Mouse (Mus musculus) adrenal gland, postnatal 14 days (tissue): ENCODE results near the gene Tmem150b. TPM values are rescaled to one million over a fixed set of nuclear protein-coding genes. Genes with fewer than 3 reads are reported as not detected.

Experiments used
- DNase-seq: peaks from one replicate; pipeline ENCODE4 v3.0.0; 2021; ENCODE audit warnings: mixed read lengths
- long read RNA-seq, 2 experiments: library from polyadenylated mRNA; stranded (forward); transcript quantifications; one replicate each; pipeline ENCODE4 v2.0.0; 2021
- total RNA-seq: library from RNA; stranded (reverse); gene quantifications from 2 replicates; pipeline ENCODE4 v1.2.3, GENCODE M21; 2021

The Tmem150b gene
- 0.30 and 0.79 TPM in 2 replicates for total RNA-seq
- long read RNA-seq, experiment 1: 0 reads
- long read RNA-seq, experiment 2: 0 reads

DNA sequence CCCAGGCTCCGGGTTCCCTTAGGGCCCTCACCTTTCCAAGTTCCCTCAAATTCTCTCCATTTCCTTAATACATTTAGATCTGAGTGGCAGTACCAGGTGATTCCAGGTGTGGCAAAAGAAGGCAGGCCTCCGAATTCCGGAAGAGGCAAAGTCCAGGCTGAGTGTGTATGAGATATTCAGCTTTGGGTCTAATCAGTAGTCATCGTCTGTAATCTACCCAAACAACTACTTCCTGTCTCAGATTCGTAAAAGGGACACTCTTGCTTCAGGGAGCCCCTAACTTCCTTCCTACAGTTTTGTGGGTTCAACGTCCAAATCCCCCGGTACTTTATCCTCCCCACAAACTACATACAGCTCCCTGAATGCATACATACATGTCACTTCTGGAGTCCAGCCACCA lies at the start of gene Tmem150b:
Gene Tmem150b, minus strand, starts transcription at position 81 of the 400 bp plus-strand sequence.
- no peak for DNase-seq

GRCm38 (mm10) chr7:4771202-4771601 lies 46.2 kb upstream of the Tmem150b start, which contains the start of gene Fam71e2:
Gene Fam71e2 (minus strand): TSS chr7:4771302.
- no peak for DNase-seq

DNA sequence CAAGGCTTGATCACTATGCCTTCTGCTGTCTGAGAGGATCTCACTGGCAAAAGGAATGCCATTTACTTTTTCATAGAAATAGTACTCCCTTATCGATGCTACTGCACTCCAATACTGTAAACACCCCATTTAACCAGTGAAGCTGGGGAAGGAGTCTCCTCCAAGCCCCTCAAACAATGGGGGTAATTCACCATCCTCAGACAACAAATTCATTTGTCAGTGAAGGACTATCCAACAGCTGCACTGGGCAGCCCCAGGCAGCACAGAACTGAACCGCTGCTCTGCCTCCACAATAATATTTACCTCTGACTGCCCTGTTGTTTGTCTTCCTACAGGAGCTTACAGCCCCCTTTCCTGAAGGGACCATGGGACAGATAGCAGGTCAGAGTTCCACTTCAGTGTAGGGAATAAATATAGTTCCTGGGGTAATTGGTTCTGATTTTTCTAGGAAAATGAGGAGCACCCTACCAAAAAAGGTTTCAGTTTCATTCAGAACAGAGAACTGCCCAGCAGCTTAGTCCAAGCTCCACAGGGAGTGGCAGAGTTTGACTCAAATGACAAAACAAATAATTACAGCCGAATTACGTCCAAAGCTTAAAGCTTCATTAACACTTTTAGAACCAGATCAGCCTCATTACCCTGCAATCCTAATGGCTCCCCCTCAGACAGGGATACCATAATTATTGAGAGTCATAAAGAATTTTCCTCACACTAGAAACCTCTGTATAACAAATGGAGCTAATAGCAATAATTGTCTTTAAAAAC lies 40.1 kb upstream of the Tmem150b start:
- DNase-seq: no peak

- DNase-seq: no peak
Observed at GRCm38 (mm10) chr7:4759670-4760069, 34.6 kb upstream of the Tmem150b start.

DNA sequence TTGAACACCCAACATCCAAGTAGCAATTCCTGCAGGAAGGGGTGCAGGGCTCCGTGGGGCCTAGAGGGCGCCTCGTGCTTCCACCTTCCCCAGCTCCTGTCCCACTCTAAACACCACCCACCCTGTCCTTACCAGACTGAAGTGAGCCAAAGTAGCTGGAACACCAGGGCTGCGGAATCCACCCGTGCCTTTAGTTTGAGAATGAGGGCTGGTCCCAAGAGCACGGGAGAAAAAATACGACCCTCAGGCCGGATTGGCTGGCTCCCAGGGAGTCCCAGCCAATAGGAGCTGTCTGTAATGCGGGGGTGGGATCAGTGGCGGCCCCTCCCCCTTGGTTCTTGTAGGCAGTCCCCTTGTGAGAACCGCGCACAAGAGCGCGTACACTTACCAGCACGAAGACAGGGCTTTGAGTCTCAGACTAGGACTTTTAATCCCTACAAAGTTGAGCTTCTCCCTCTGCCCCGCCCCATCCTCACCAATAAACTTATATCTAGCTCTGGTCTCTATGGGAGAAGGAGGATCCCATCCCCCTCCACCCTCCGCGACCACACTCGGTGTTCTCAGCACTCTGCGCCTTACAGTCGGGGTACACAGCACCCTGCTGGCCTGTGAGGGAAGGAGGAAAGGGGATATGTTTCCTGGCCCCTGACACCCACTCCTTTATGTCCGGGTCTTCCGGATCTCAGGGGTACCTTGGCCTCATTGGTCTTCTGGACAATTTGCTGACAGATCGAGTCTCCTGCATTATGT lies 27.9 kb upstream of the Tmem150b start, which contains the start of gene Cox6b2:
Gene Cox6b2, minus strand, starts transcription at position 274 of the 750 bp plus-strand sequence.
- peak; percentile 91 for DNase-seq

DNA sequence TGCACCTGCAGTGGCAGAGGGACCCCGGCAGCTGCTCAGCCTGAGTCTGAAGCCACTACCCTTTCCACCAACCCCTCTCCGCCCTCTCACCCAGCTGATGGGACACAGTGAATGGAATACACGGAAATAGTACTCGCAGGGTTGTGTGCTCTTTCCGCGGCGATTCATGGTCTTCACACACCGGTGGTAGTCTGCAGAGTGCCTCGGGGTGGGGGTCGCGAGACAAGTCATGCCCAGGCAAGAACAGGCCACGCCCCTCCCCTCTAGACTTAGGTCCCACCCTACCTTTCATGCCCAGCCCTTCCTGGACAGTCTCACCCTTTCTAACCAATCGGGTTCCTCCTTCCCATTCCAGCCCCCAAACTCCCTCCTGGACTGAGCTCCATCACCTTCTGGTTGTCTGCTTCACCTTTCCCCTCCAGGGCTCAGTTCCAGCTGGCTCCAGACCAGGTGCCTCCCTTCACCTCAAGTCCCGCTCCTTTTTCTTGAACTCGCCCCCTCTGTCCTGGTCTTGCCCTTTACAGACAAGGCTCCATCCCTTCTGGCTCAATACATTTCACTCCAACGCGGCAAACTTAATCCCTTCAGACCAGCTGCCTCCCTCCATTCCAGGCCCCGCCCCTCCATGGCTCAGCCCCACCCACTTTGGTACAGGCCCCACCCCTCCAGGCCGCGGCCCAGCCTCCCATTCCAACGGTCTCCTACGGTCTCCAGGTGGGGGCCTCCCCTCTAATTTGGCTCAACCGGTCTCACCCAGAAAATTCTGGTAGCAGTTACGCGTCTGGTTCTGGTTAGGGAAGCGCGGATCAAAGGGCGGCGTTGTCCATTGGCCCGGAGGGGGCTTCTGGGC lies 27.1 kb upstream of the Tmem150b start:
- DNase-seq: peak; percentile 82

- no peak for DNase-seq
Observed at GRCm38 (mm10) chr7:4749169-4749568, 24.1 kb upstream of the Tmem150b start.

- DNase-seq: no peak
Observed at GRCm38 (mm10) chr7:4748321-4748720, 23.3 kb upstream of the Tmem150b start.

- no peak for DNase-seq
Observed at GRCm38 (mm10) chr7:4747156-4747899, 22.3 kb upstream of the Tmem150b start.

GRCm38 (mm10) chr7:4746326-4746980 lies 21.4 kb upstream of the Tmem150b start:
- no peak for DNase-seq

DNA sequence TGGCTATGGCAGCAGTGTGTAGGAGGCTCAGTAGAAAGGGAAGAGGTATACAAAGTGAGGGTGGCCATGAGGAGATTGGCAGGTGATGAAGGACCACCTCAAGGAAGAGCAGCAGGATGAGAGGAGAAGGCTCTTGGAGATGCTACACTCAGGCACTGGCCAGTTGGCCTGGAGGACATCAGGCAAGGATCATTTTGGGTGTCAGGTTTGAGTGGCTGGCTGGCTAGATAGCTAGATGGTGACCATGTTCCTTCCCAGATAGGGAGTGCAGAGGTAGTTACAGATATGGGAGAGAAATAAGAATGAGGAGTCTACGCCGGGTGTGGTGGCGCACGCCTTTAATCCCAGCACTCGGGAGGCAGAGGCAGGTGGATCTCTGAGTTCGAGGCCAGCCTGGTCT lies 19.8 kb upstream of the Tmem150b start:
- no peak for DNase-seq

- DNase-seq: no peak
Observed at GRCm38 (mm10) chr7:4743354-4743753, 18.3 kb upstream of the Tmem150b start.

GRCm38 (mm10) chr7:4742482-4742819 lies 17.4 kb upstream of the Tmem150b start:
- no peak for DNase-seq

DNA sequence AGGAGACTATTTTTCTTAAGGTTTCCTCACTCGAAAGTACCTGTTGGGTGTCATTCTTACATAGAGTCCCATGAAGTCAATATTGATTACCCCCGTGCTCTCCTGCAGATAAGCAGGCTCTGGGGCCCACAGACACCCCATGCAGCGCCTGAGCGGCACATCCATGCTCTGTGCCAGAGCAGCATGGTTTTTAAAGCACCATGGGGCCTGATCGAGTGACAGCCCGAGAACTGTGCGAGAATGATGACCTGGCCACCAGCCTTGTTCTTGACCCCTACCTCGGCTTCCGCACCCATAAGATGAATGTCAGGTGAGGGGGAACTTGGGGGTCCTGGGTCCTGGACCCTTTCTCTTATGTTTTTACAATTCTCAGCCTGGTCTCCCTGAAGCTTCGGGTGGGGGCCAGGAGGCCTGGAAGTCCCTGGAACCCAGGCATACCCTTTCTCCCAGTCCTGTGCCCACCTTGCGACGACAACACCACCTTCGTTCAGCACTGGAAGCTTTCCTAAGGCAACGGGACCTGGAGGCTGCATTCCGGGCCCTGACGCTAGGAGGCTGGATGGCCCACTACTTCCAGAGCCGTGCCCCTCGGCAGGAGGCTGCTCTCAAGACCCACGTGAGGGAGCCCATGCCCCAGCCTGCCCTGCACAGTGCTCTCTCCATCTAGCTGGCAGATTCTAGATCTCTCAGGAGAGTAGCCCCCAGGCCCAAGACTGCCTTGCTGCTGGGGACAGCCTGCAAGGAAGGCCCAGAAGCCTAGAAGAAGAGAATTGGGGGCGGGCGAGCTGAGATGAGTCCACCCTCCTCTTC lies 16.8 kb upstream of the Tmem150b start:
- DNase-seq: no peak

DNA sequence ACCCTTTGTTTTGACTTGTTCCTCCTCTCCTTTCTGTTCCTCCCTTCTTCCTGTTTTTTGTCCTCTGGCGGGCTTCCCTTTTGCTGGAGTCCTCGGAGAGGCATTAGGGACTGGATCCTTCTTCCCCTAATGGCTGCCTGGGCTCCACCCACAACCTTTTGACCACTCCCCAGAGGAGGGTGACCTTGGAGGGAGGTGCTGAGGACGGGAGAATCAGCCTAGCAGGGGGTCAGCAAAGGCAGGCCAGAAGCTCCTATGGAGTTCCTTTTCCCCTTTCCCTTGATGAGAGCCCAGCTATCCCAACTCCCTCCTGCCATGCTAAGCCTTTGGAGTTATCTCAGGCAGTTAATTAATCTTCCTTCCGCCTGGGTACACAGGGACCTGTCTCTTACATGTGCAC lies 16.1 kb upstream of the Tmem150b start:
- DNase-seq: peak; percentile 82

DNA sequence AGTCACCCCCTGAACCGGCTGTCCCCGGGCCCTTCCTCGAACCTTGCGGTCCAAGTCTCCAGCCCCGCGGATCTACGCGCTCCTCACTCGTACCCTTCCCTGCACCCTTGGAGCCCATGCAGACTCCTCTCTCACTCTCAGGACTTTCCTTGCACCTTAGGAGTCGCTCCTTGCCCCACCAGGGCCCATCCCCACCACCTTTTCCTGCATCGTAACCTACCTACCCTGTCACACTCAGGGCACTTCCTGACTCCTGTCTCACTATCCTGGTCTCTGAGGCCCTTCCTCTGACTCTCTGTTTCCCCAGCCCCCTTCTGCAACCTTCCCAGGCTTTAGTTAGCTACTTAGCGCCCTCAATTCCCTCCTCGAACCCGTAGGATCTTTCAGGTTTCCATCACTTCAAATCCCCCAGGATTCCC lies 15.3 kb upstream of the Tmem150b start:
- no peak for DNase-seq

- peak; percentile 98 for DNase-seq
Observed at GRCm38 (mm10) chr7:4739544-4740275, 14.7 kb upstream of the Tmem150b start, which contains the start of gene Kmt5c. Gene Kmt5c (plus strand): TSS chr7:4740115.

- DNase-seq: peak; percentile 29
Observed at GRCm38 (mm10) chr7:4739041-4739543, 14.0 kb upstream of the Tmem150b start.

GRCm38 (mm10) chr7:4732968-4733392 lies 7.9 kb upstream of the Tmem150b start:
- DNase-seq: peak; percentile 59
